ENCODE assay signal across 8 mouse cellular contexts in the genomic region with DNA sequence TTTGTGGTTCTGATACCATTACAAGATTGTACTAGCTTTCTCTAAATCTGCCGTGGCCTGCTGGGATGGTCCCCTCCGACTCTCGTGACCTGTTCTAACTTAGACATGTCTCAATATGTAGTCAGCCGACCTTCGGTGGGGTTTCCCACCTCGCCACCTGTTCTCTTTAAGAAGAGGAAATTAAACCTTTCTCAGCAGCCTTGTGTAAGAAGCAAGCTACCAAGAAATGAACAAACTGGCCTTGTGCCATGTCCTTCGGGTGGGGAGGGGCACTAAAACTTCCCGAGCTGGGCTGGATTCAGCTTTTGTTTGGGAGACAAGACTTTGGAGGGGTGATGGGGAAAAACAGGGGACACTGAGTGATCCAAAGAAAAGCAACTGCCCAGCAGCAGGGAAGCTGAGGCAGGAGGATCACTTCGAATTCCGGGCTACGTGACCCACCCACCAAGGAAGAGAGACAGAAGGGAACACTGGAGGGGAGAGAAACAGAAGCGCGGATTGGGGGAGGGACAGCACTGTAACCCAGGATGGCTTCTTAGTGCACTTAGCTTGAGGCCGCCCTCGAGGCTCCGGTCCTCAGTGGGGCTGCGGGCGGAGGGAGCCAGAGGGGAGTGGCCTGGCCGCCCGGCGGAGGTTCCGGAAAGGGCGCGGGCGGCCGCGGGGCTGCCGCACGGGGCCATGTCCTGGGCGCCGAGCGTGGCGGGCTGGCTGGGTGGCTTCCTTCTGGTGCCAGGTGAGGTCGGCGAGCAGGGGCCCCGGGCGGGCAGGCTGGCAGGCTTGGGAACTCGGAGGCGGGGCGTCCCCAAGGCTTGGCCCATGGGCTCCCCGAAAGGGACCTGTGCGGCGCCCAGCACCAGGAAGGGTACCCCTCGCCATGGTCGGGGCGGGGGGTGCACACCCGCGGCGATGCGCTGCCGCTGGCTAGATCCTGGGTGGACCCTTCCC. TPM values are rescaled to one million over a fixed set of nuclear protein-coding genes. Genes with fewer than 3 reads are reported as not detected.
DNase-seq lines count a peak whose midpoint lies in the region; ATAC-seq and TF ChIP-seq lines count a peak whose summit lies in the region.

A gene (plus strand): TSS at position 525 of the 945 bp plus-strand sequence.

- H3K36me3 ChIP-seq in hindbrain, embryonic 12.5 days, result peaks cover 12% of the 10 kb centered on the region; the same call in 1 of the 2 replicates
- H3K36me3 ChIP-seq in macrophage (ENCODE audit: inconsistent target), result peaks cover 35% of the 10 kb centered on the region

- peak within 1 kb of the TSS; percentile 71 for H3K9ac ChIP-seq in hindbrain, embryonic 12.5 days

- peak; percentile 75 for ATAC-seq in Patski
- peak; percentile 74 for ATAC-seq in hindbrain, embryonic 12.5 days (ENCODE audit: low FRiP score)

- CTCF ChIA-PET in Patski (lab: Charles Lee), result interaction anchor here (1.2 to 1.3 kb wide), 3 partner anchors 11 to 70 kb away, joined by 3 to 4 read pairs (median 3); no protein-coding TSS in a partner anchor

- H3K4me1 ChIP-seq in hindbrain, embryonic 12.5 days, result peaks cover 10% of the 10 kb centered on the region

- peak within 1 kb of the TSS; percentile 99 for H3K4me2 ChIP-seq in hindbrain, embryonic 12.5 days (replicated peaks)

- no peaks in the 10 kb centered on the region for H3K9me3 ChIP-seq in hindbrain, embryonic 12.5 days (replicated peaks)

- 6% methylated on average over 47 of the region's 51 CpGs for WGBS in hindbrain, embryonic 12.5 days
- WGBS in macrophage (ENCODE audit: missing documents), result 1% methylated on average over 42 of the region's 51 CpGs

- POLR2A ChIA-PET in Patski (lab: Charles Lee), result interaction anchor here (0.9 to 1.0 kb wide), 2 partner anchors 43 to 106 kb away, joined by 3 to 4 read pairs; no protein-coding TSS in a partner anchor

- in situ Hi-C loops in Patski (cut with MboI; ENCODE audit: low pct_unique_long_range_greater_than_20kb), result no loop called here

- H3K27me3 ChIP-seq in Patski, result no peaks in the 10 kb centered on the region
- peaks cover 7% of the 10 kb centered on the region; the same call in 1 of the 2 replicates for H3K27me3 ChIP-seq in hindbrain, embryonic 12.5 days

- no peak for TF ChIP-seq CTCF in Patski (IDR thresholded peaks at IDR 0.05)

- H3K79me2 ChIP-seq in macrophage (ENCODE audit: inconsistent target), result peaks cover 95% of the 10 kb centered on the region

- no peak for DNase-seq in Patski (ENCODE audit: low read depth, low spot score)
- peak; percentile 62 to 63 for DNase-seq in cerebellum, postnatal 10 days
- DNase-seq in frontal cortex, postnatal 25 days (ENCODE audit: low spot score in 2 of 2), result peak; percentile 12 to 18
- peak; percentile 29 to 37 for DNase-seq in layer of hippocampus, postnatal 36 days
- peak; percentile 24 for DNase-seq in right cerebral cortex, adult 18-20 months
- peak; percentile 70 for DNase-seq in urinary bladder, adult 2 months (ENCODE audit: low spot score)

- 0 out of 2 replicates have a peak within 1 kb of the TSS, but pooled peaks have one; percentile 7 for H3K27ac ChIP-seq in hindbrain, embryonic 12.5 days
- peak within 1 kb of the TSS; percentile 96 for H3K27ac ChIP-seq in macrophage

- H3K4me3 ChIP-seq in hindbrain, embryonic 12.5 days, result peak within 1 kb of the TSS; percentile 64
- H3K4me3 ChIP-seq in macrophage (ENCODE audit: inconsistent target), result peak within 1 kb of the TSS; percentile 87

RNA-seq across cellular contexts. Expression of the gene that starts here (rescaled TPM):
- polyA plus RNA-seq in Patski (2021) (50.0 TPM), macrophage (2018) (357 to 533 TPM (median 380 TPM) in 3 replicates)
- 8.5 and 10.1 TPM in 2 replicates for polyA plus RNA-seq in hindbrain, embryonic 12.5 days (2016; fragmentation: Nextera tagmentation; extraction: Ambion mirVana)
- 1 to 10 TPM; 8.9 to 9.2 TPM for total RNA-seq in layer of hippocampus, postnatal 36 days (2021)
- total RNA-seq in macrophage (2018; cell fraction: chromatin; rRNA removed), result 100 to 1,000 TPM; 195 to 513 (median 266) TPM
- total RNA-seq in macrophage (2018; cell fraction: cytosol; rRNA removed), result 100 to 1,000 TPM; 302 to 435 (median 372) TPM
- 100 to 1,000 TPM; 321 to 683 (median 404) TPM for total RNA-seq in macrophage (2018; cell fraction: nucleus; rRNA removed)
- polyA plus RNA-seq in urinary bladder, adult 2 months (2012; rRNA removed), result 52.4 and 54.7 TPM in 2 replicates
